Mouse (Mus musculus) liver, adult 2 months (tissue): ENCODE data around the gene Trappc6a. TPM values are rescaled to one million over a fixed set of nuclear protein-coding genes. Genes with fewer than 3 reads are reported as not detected.

Experiments
- DNase-seq: peaks from one replicate; pipeline ENCODE4 v3.0.0-alpha.2; 2011; ENCODE audit warnings: low read depth, low spot score; ENCODE audit errors: extremely low read depth
- H3K27ac ChIP-seq: fragments of 200-500 bp; replicated peaks from 2 replicates; pipeline ENCODE4 v1.5.1; 2012; ENCODE audit warnings: low read depth, mild to moderate bottlenecking, control low read depth, inconsistent platforms, low read length; ENCODE audit not compliant: insufficient read depth
- H3K27me3 ChIP-seq: fragments of 200-500 bp; 2 replicates; pipeline ENCODE4 v1.6.1; 2012; ENCODE audit warnings: mild to moderate bottlenecking, moderate library complexity, low read length, inconsistent platforms; ENCODE audit not compliant: control insufficient read depth, insufficient read depth
- H3K36me3 ChIP-seq: fragments of 200-500 bp; 2 replicates; pipeline ENCODE4 v1.6.1; 2012; ENCODE audit warnings: low read length, inconsistent platforms; ENCODE audit not compliant: control insufficient read depth, insufficient read depth
- H3K4me1 ChIP-seq: fragments of 200-500 bp; 2 replicates; pipeline ENCODE4 v1.6.1; 2011; ENCODE audit warnings: low read length; ENCODE audit not compliant: control insufficient read depth, insufficient read depth
- H3K4me3 ChIP-seq: fragments of 200-500 bp; 2 replicates; pipeline ENCODE4 v1.5.1; 2011; ENCODE audit warnings: low read depth, mild to moderate bottlenecking, control low read depth, low read length, moderate library complexity; ENCODE audit not compliant: insufficient read depth
- H3K79me2 ChIP-seq: fragments of 200-500 bp; 2 replicates; pipeline ENCODE4 v1.6.1; 2012; ENCODE audit warnings: inconsistent platforms, mild to moderate bottlenecking, low read length, moderate library complexity; ENCODE audit not compliant: control insufficient read depth, insufficient read depth
- H3K9ac ChIP-seq: fragments of 200-500 bp; 2 replicates; pipeline ENCODE4 v1.6.1; 2012; ENCODE audit warnings: low read depth, mild to moderate bottlenecking, control low read depth, inconsistent platforms, low read length
- CTCF ChIP-seq: fragments of 200-500 bp; IDR thresholded peaks from 2 replicates; pipeline ENCODE4 v1.5.1; 2011; ENCODE audit warnings: low read depth, low read length, control low read depth
- POLR2A ChIP-seq: fragments of 200-500 bp; IDR thresholded peaks from 2 replicates; pipeline ENCODE4 v1.6.1; 2011; ENCODE audit warnings: low read length, control low read depth; ENCODE audit not compliant: insufficient read depth; ENCODE audit errors: extremely low read depth
- WGBS: fragments of 180-500 bp; shearing (Covaris S2); methylation state at CpG from one replicate; pipeline ENCODE4 v1.1.7; 2018; 5-methylcytosine and 5-hydroxymethylcytosine counted together
- polyA plus RNA-seq: library from polyadenylated mRNA; depleted of rRNA; stranded (reverse); fragments of >200 nt; gene quantifications from 2 replicates; pipeline ENCODE4 v1.2.3, GENCODE M21; 2012
- total RNA-seq: library from RNA; depleted of rRNA; stranded (reverse); fragments of >200 nt; gene quantifications from 2 replicates; pipeline ENCODE4 v1.2.3, GENCODE M21; 2014

The Trappc6a gene
- total and polyA plus RNA-seq, 2 experiments = 25.5 to 58.2 TPM

- no peaks in the 10 kb centered on the region for H3K36me3 ChIP-seq
- no peak overlapping the region for H3K4me3 ChIP-seq
- DNase-seq = no peak
- H3K79me2 ChIP-seq = peaks cover 12% of the 10 kb centered on the region
- peaks cover 6% of the 10 kb centered on the region for H3K4me1 ChIP-seq
- peak overlapping the region; percentile 30 for H3K27ac ChIP-seq
- H3K9ac ChIP-seq = no peak overlapping the region
- no peaks in the 10 kb centered on the region for H3K27me3 ChIP-seq
- TF ChIP-seq POLR2A (no peak), CTCF (no peak)
- WGBS = 81% methylated on average over 4 of the region's 4 CpGs
Observed at GRCm38 (mm10) chr7:19462443-19462842, 45.8 kb upstream of the Trappc6a start.

GRCm38 (mm10) chr7:19462884-19463381 lies 45.3 kb upstream of the Trappc6a start, which contains the start of gene Exoc3l2:
Gene Exoc3l2 (plus strand): TSS chr7:19463331.
- Histone ChIP-seq H3K4me3 (peak within 1 kb of the TSS; percentile 70), H3K4me1 (0 out of 2 replicates have a peak, but pooled peaks cover 2% of the 10 kb centered on the region), H3K27ac (peak within 1 kb of the TSS; percentile 76), H3K79me2 (peaks cover 7% of the 10 kb centered on the region), H3K27me3 (no peaks in the 10 kb centered on the region), H3K36me3 (no peaks in the 10 kb centered on the region), H3K9ac (peak within 1 kb of the TSS; percentile 72)
- WGBS = 70% methylated on average over 6 of the region's 6 CpGs
- DNase-seq = no peak
- no peak for TF ChIP-seq POLR2A
- TF ChIP-seq CTCF = no peak

GRCm38 (mm10) chr7:19464367-19465307 lies 43.6 kb upstream of the Trappc6a start:
- Histone ChIP-seq H3K9ac (peak overlapping the region; percentile 15), H3K79me2 (no peaks in the 10 kb centered on the region), H3K4me3 (peak overlapping the region; percentile 70), H3K27ac (peak overlapping the region; percentile 53), H3K4me1 (0 out of 2 replicates have a peak, but pooled peaks cover 2% of the 10 kb centered on the region), H3K27me3 (peaks cover 3% of the 10 kb centered on the region; the same call in 1 of the 2 replicates), H3K36me3 (no peaks in the 10 kb centered on the region)
- no peak for DNase-seq
- 31% methylated on average over 22 of the region's 22 CpGs for WGBS
- no peak for TF ChIP-seq POLR2A
- TF ChIP-seq CTCF = no peak

GRCm38 (mm10) chr7:19466602-19467145 lies 41.5 kb upstream of the Trappc6a start:
- DNase-seq = no peak
- WGBS = 67% methylated on average over 5 of the region's 5 CpGs
- no peaks in the 10 kb centered on the region for H3K4me1 ChIP-seq
- peaks cover 4% of the 10 kb centered on the region; the same call in 1 of the 2 replicates for H3K27me3 ChIP-seq
- peak overlapping the region; percentile 30 for H3K9ac ChIP-seq
- no peak overlapping the region for H3K4me3 ChIP-seq
- peak overlapping the region; percentile 71 for H3K27ac ChIP-seq
- H3K36me3 ChIP-seq = no peaks in the 10 kb centered on the region
- TF ChIP-seq CTCF = no peak
- no peak for TF ChIP-seq POLR2A
- H3K79me2 ChIP-seq = no peaks in the 10 kb centered on the region

GRCm38 (mm10) chr7:19467638-19468037 lies 40.6 kb upstream of the Trappc6a start:
- no peak for TF ChIP-seq POLR2A
- TF ChIP-seq CTCF = no peak
- Histone ChIP-seq H3K36me3 (no peaks in the 10 kb centered on the region), H3K4me3 (no peak overlapping the region), H3K27me3 (peaks cover 4% of the 10 kb centered on the region; the same call in 1 of the 2 replicates), H3K79me2 (no peaks in the 10 kb centered on the region), H3K4me1 (0 out of 2 replicates have a peak, but pooled peaks cover under 1% of the 10 kb centered on the region), H3K27ac (no peak overlapping the region; the same call in 1 of the 2 replicates), H3K9ac (no peak overlapping the region)
- 37% methylated on average over 6 of the region's 6 CpGs for WGBS
- DNase-seq = no peak
